Mouse (Mus musculus): ENCODE results near the gene Nyap2.

DNA sequence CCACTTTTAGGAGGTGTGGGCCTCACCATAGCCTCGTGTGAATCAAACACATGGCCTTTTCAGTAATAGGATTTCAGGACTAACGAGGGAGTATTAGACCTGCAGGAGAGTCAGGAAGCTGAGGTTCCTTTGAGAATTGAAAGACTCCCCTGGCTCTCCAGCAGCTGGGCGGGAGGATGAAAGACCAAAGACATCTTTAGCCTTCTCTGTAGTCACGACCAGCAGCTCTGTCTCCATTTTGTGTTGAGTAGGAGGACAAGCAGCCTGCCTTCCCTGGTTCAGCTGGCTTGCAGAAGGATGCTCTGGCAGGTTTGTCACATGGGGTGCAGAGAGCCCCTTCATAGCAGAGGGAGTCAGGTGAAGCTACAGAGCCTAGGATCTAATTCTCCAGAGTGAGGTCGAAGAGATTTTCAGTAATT, 240.3 kb downstream of the Nyap2 start:
- no peak for TF ChIP-seq CTCF (IDR thresholded peaks at IDR 0.05; ENCODE audit: insufficient read depth, low read length)
- no peak for TF ChIP-seq POLR2A (IDR thresholded peaks at IDR 0.05; ENCODE audit: borderline replicate concordance, extremely low read depth, low read depth, low read length)

All from lung, adult 2 months (tissue).